Mouse (Mus musculus): ENCODE results near the gene Ctrl. TPM values are rescaled to one million over a fixed set of nuclear protein-coding genes. Genes with fewer than 3 reads are reported as not detected.

The Ctrl gene
- polyA plus RNA-seq, 1 experiment from 2014 or later, result 1.9 TPM

DNA sequence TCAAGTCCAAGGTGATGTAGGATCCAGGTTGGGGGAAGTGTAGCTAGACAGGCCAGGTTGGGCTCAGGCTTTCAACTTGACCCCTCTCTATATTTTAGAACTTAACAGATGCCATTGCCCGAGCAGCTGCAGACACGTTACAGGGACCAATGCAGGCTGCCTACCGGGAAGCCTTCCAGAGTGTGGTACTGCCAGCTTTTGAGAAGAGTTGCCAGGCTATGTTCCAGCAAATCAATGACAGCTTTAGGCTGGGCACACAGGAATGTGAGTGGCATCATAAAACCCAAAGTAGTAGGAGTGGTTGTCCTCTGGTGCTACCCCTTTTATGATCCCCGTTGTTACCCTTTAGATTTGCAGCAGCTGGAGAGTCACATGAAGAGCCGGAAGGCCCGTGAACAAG, 42.8 kb downstream of the Ctrl start:
- Histone ChIP-seq H3K27ac (replicated peaks) (no peak overlapping the region), H3K9me3 (no peaks in the 10 kb centered on the region), H3K36me3 (replicated peaks) (peaks cover 92% of the 10 kb centered on the region), H3K4me3 (no peak overlapping the region), H3K4me1 (peaks cover 10% of the 10 kb centered on the region), H3K27me3 (replicated peaks; ENCODE audit: low read depth, poor library complexity, severe bottlenecking) (no peaks in the 10 kb centered on the region)
- no peak for DNase-seq (ENCODE audit: low spot score)
- 92% methylated on average over 6 of the region's 6 CpGs for WGBS

DNA sequence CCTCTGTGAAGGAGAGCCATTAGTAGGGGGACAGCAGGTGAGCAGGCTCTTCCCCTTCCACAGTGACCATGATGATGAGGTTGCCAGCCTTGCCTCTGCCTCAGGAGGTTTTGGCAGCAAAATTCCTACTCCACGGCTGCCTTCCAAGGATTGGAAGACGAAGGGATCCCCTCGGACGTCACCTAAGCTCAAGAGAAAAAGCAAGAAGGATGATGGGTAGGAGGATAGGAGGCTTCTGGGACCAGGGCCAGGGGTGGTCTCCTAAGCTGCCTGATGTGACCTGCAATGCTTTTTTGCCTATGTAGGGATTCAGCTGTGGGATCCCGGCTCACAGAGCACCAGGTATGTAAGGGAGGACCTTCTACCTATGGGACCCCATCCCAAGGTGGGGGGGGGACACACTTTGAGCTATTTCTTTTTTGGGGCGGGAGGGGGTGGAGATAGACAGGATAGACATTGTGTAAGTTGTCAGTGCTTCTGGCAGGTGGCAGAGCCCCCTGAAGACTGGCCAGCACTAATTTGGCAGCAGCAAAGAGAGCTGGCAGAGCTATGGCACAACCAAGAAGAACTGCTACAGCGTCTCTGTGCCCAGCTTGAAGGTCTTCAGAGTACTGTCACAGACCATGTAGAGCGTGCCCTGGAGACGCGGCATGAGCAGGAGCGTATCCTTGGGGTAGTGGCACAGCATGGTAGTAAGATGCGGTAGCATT, 43.8 kb downstream of the Ctrl start:
- Histone ChIP-seq H3K27ac (replicated peaks) (no peak overlapping the region), H3K4me1 (peaks cover 10% of the 10 kb centered on the region), H3K36me3 (replicated peaks) (peaks cover 99% of the 10 kb centered on the region), H3K4me3 (no peak overlapping the region), H3K9me3 (no peaks in the 10 kb centered on the region), H3K27me3 (replicated peaks; ENCODE audit: low read depth, poor library complexity, severe bottlenecking) (no peaks in the 10 kb centered on the region)
- 93% methylated on average over 12 of the region's 12 CpGs for WGBS
- no peak for DNase-seq (ENCODE audit: low spot score)

Small RNAs within 50 kb of the gene (microRNA-seq; reads per million reads assigned to microRNA genes)
- not detected for gene Mir7074

Other genes with a start within 250 kb of the Ctrl start
- 1.5 TPM in 2 replicates for gene Carmil2, start 247.6 kb downstream of the Ctrl start, polyA plus RNA-seq (2016; fragmentation: Nextera tagmentation; extraction: Ambion mirVana)
- gene Acd, start 232.8 kb downstream of the Ctrl start, polyA plus RNA-seq (2016; fragmentation: Nextera tagmentation; extraction: Ambion mirVana), result 67.7 and 72.6 TPM in 2 replicates
- gene Pard6a, start 232.7 kb downstream of the Ctrl start, polyA plus RNA-seq (2016; fragmentation: Nextera tagmentation; extraction: Ambion mirVana), result 15.1 and 16.8 TPM in 2 replicates
- gene 4933405L10Rik, start 226.2 kb downstream of the Ctrl start, polyA plus RNA-seq (2016; fragmentation: Nextera tagmentation; extraction: Ambion mirVana), result not detected in 2 replicates
- 49.3 and 54.0 TPM in 2 replicates for gene Enkd1, start 225.7 kb downstream of the Ctrl start, polyA plus RNA-seq (2016; fragmentation: Nextera tagmentation; extraction: Ambion mirVana)
- gene Gfod2, start 175.2 kb downstream of the Ctrl start, polyA plus RNA-seq (2016; fragmentation: Nextera tagmentation; extraction: Ambion mirVana), result 34.7 and 36.6 TPM in 2 replicates
- gene Ranbp10, start 106.5 kb downstream of the Ctrl start, polyA plus RNA-seq (2016; fragmentation: Nextera tagmentation; extraction: Ambion mirVana), result 11.4 and 12.1 TPM in 2 replicates
- 0.19 and 0.40 TPM in 2 replicates for gene Tsnaxip1, start 106.1 kb downstream of the Ctrl start, polyA plus RNA-seq (2016; fragmentation: Nextera tagmentation; extraction: Ambion mirVana)
- gene Cenpt, start 80.6 kb downstream of the Ctrl start, polyA plus RNA-seq (2016; fragmentation: Nextera tagmentation; extraction: Ambion mirVana), result 49.6 and 51.2 TPM in 2 replicates
- gene Thap11, start 78.7 kb downstream of the Ctrl start, polyA plus RNA-seq (2016; fragmentation: Nextera tagmentation; extraction: Ambion mirVana), result 82.1 and 83.0 TPM in 2 replicates
- 394 and 398 TPM in 2 replicates for gene Nutf2, start 73.3 kb downstream of the Ctrl start, polyA plus RNA-seq (2016; fragmentation: Nextera tagmentation; extraction: Ambion mirVana)
- 69.8 and 78.4 TPM in 2 replicates for gene Edc4, start 53.0 kb downstream of the Ctrl start, polyA plus RNA-seq (2016; fragmentation: Nextera tagmentation; extraction: Ambion mirVana)
- 0.35 and 0.54 TPM in 2 replicates for gene Nrn1l, start 40.3 kb downstream of the Ctrl start, polyA plus RNA-seq (2016; fragmentation: Nextera tagmentation; extraction: Ambion mirVana)
- 35.9 and 38.1 TPM in 2 replicates for gene Pskh1, start 33.4 kb downstream of the Ctrl start, polyA plus RNA-seq (2016; fragmentation: Nextera tagmentation; extraction: Ambion mirVana)
- 30.5 and 36.8 TPM in 2 replicates for gene Psmb10, start 4.6 kb upstream of the Ctrl start, polyA plus RNA-seq (2016; fragmentation: Nextera tagmentation; extraction: Ambion mirVana)
- gene Lcat, start 9.5 kb upstream of the Ctrl start, polyA plus RNA-seq (2016; fragmentation: Nextera tagmentation; extraction: Ambion mirVana), result 1.7 and 2.4 TPM in 2 replicates
- 31.0 and 33.9 TPM in 2 replicates for gene Slc12a4, start 32.2 kb upstream of the Ctrl start, polyA plus RNA-seq (2016; fragmentation: Nextera tagmentation; extraction: Ambion mirVana)
- gene Dpep3, start 45.6 kb upstream of the Ctrl start, polyA plus RNA-seq (2016; fragmentation: Nextera tagmentation; extraction: Ambion mirVana), result not detected in 2 replicates
- gene Dus2, start 57.5 kb upstream of the Ctrl start, polyA plus RNA-seq (2016; fragmentation: Nextera tagmentation; extraction: Ambion mirVana), result 21.0 and 24.9 TPM in 2 replicates
- gene Dpep2nb, start 72.1 kb upstream of the Ctrl start, polyA plus RNA-seq (2016; fragmentation: Nextera tagmentation; extraction: Ambion mirVana), result not detected in 2 replicates
- gene Ddx28, start 78.0 kb upstream of the Ctrl start, polyA plus RNA-seq (2016; fragmentation: Nextera tagmentation; extraction: Ambion mirVana), result 22.3 and 23.6 TPM in 2 replicates
- gene Nfatc3, start 125.0 kb upstream of the Ctrl start, polyA plus RNA-seq (2016; fragmentation: Nextera tagmentation; extraction: Ambion mirVana), result 6.8 and 7.3 TPM in 2 replicates
- 7.5 and 10.5 TPM in 2 replicates for gene Esrp2, start 203.1 kb upstream of the Ctrl start, polyA plus RNA-seq (2016; fragmentation: Nextera tagmentation; extraction: Ambion mirVana)
- gene Pla2g15, start 216.5 kb upstream of the Ctrl start, polyA plus RNA-seq (2016; fragmentation: Nextera tagmentation; extraction: Ambion mirVana), result 12.8 and 13.8 TPM in 2 replicates
- gene Slc7a6, start 235.0 kb upstream of the Ctrl start, polyA plus RNA-seq (2016; fragmentation: Nextera tagmentation; extraction: Ambion mirVana), result 71.6 and 84.5 TPM in 2 replicates